Mouse (Mus musculus): ENCODE measurements around the gene Slc30a7. TPM values are rescaled to one million over a fixed set of nuclear protein-coding genes. Genes with fewer than 3 reads are reported as not detected.

Gene Slc30a7
- polyA plus RNA-seq, 1 experiment, result 23.9 TPM

Other genes with a start within 250 kb of the Slc30a7 start
- gene Dph5, start 119.6 kb downstream of the Slc30a7 start, polyA plus RNA-seq (2012; rRNA removed), result 5.9 TPM in 2 replicates
- gene Extl2, start 56 bp upstream of the Slc30a7 start, polyA plus RNA-seq (2012; rRNA removed), result 9.5 and 11.1 TPM in 2 replicates
- 4.0 and 4.9 TPM in 2 replicates for gene Vcam1, start 122.3 kb upstream of the Slc30a7 start, polyA plus RNA-seq (2012; rRNA removed)
- 0.63 and 1.6 TPM in 2 replicates for gene Gpr88, start 246.1 kb upstream of the Slc30a7 start, polyA plus RNA-seq (2012; rRNA removed)